Mouse (Mus musculus) MEL (cell line): ENCODE measurements around the gene Kctd17. TPM values are rescaled to one million over a fixed set of nuclear protein-coding genes. Genes with fewer than 3 reads are reported as not detected.

Experiments used
- DNase-seq: peaks from one replicate; pipeline ENCODE4 v3.0.0; 2011; ENCODE audit warnings: low read depth, low spot score
- H3K27ac ChIP-seq: 2 replicates; pipeline ENCODE4 v1.5.1; 2012; ENCODE audit warnings: low read depth, mild to moderate bottlenecking, control low read depth, low read length, moderate library complexity; ENCODE audit not compliant: control insufficient read depth
- H3K27me3 ChIP-seq, 2 experiments: fragments of 150-350 bp in 1 of 2; sonication (generic) in 1 of 2; 2 replicates each; pipeline ENCODE4 v1.6.1; 2012; ENCODE audit warnings: low read length in 2 of 2, mild to moderate bottlenecking in 2 of 2, improper control_type of control experiment in 1 of 2, moderate library complexity in 1 of 2; ENCODE audit not compliant: insufficient read depth in 2 of 2, control insufficient read depth in 1 of 2
- H3K36me3 ChIP-seq, 2 experiments: 2 replicates each; pipeline ENCODE4 v1.6.1; 2012 to 2014; ENCODE audit warnings: low read length in 2 of 2, improper control_type of control experiment in 1 of 2, inconsistent platforms in 1 of 2, mild to moderate bottlenecking in 1 of 2; ENCODE audit not compliant: insufficient read depth in 2 of 2, control insufficient read depth in 1 of 2
- H3K4me1 ChIP-seq, 2 experiments: fragments of 150-350 bp in 1 of 2; sonication (generic) in 1 of 2; 2 replicates each; pipeline ENCODE4 v1.6.1; 2012; ENCODE audit warnings: low read length in 2 of 2, improper control_type of control experiment in 1 of 2, mild to moderate bottlenecking in 1 of 2; ENCODE audit not compliant: insufficient read depth in 2 of 2, control insufficient read depth in 1 of 2
- H3K4me3 ChIP-seq, 2 experiments: fragments of 150-350 bp in 1 of 2; sonication (generic) in 1 of 2; 2 replicates each; pipeline ENCODE4 v1.5.1; 2012; ENCODE audit warnings: low read depth in 2 of 2, low read length in 2 of 2, mild to moderate bottlenecking in 2 of 2, moderate library complexity in 2 of 2, control low read depth in 1 of 2, improper control_type of control experiment in 1 of 2; ENCODE audit not compliant: control insufficient read depth in 1 of 2, insufficient read depth in 1 of 2
- H3K79me2 ChIP-seq: 2 replicates; pipeline ENCODE4 v1.6.1; 2012; ENCODE audit warnings: mild to moderate bottlenecking, low read length, moderate library complexity; ENCODE audit not compliant: control insufficient read depth, poor library complexity, insufficient read depth
- H3K9ac ChIP-seq: 2 replicates; pipeline ENCODE4 v1.6.1; 2012; ENCODE audit warnings: low read depth, mild to moderate bottlenecking, control low read depth, low read length, moderate library complexity; ENCODE audit not compliant: control insufficient read depth, poor library complexity, severe bottlenecking
- H3K9me3 ChIP-seq: fragments of 150-350 bp; sonication (generic); replicated peaks from 2 replicates; pipeline ENCODE4 v1.6.1; 2012; ENCODE audit warnings: mild to moderate bottlenecking, low read length, improper control_type of control experiment, moderate library complexity; ENCODE audit not compliant: insufficient read depth
- CHD1 ChIP-seq: IDR thresholded peaks from 2 replicates; pipeline ENCODE4 v1.6.1; 2012; ENCODE audit warnings: low read depth, mild to moderate bottlenecking, inconsistent platforms, low read length, improper control_type of control experiment
- ETS1 ChIP-seq: IDR thresholded peaks from 2 replicates; pipeline ENCODE4 v1.6.1; 2012; ENCODE audit warnings: low read depth, mild to moderate bottlenecking, inconsistent platforms, low read length, improper control_type of control experiment, moderate library complexity
- GABPA ChIP-seq: IDR thresholded peaks from 2 replicates; pipeline ENCODE4 v1.6.1; 2012; ENCODE audit warnings: low read depth, mild to moderate bottlenecking, inconsistent platforms, low read length, improper control_type of control experiment, moderate library complexity
- JUND ChIP-seq: IDR thresholded peaks from 2 replicates; pipeline ENCODE4 v1.6.1; 2011; ENCODE audit warnings: low read depth, mild to moderate bottlenecking, improper control_type of control experiment, low read length
- KAT2A ChIP-seq: conservative IDR thresholded peaks from 2 replicates; pipeline ENCODE4 v1.6.1; 2012; ENCODE audit warnings: low read depth, low read length, improper control_type of control experiment, inconsistent platforms
- MAX ChIP-seq: IDR thresholded peaks from 2 replicates; pipeline ENCODE4 v1.6.1; 2011; ENCODE audit warnings: low read length, improper control_type of control experiment
- MEF2A ChIP-seq: IDR thresholded peaks from 2 replicates; pipeline ENCODE4 v1.6.1; 2014; ENCODE audit warnings: low read depth, mild to moderate bottlenecking, inconsistent platforms, low read length, improper control_type of control experiment; ENCODE audit not compliant: poor library complexity, insufficient replicate concordance, severe bottlenecking; ENCODE audit errors: extremely low read depth
- NELFE ChIP-seq: IDR thresholded peaks from 2 replicates; pipeline ENCODE4 v1.6.1; 2011; ENCODE audit warnings: low read depth, low read length, improper control_type of control experiment
- RAD21 ChIP-seq: IDR thresholded peaks from 2 replicates; pipeline ENCODE4 v1.6.1; 2011; ENCODE audit warnings: mild to moderate bottlenecking, low read depth, low read length, improper control_type of control experiment
- SIN3A ChIP-seq: IDR thresholded peaks from 2 replicates; pipeline ENCODE4 v1.6.1; 2012; ENCODE audit warnings: low read length, improper control_type of control experiment, inconsistent platforms
- SMC3 ChIP-seq: IDR thresholded peaks from 2 replicates; pipeline ENCODE4 v1.6.1; 2011; ENCODE audit warnings: low read depth, low read length, improper control_type of control experiment
- UBTF ChIP-seq: IDR thresholded peaks from 2 replicates; pipeline ENCODE4 v1.6.1; 2012; ENCODE audit warnings: low read depth, mild to moderate bottlenecking, inconsistent platforms, low read length, improper control_type of control experiment, moderate library complexity, borderline replicate concordance; ENCODE audit not compliant: insufficient read depth
- ZC3H11A ChIP-seq: IDR thresholded peaks from 2 replicates; pipeline ENCODE4 v1.6.1; 2012; ENCODE audit warnings: low read depth, mild to moderate bottlenecking, inconsistent platforms, low read length, improper control_type of control experiment
- polyA plus RNA-seq, 2 experiments: library from polyadenylated mRNA; stranded (reverse) in 1 of 2; unstranded in 1 of 2; fragments of >175 nt in 1 of 2; fragments of >200 nt in 1 of 2; gene quantifications; 2 replicates each; pipeline versions ENCODE4 v1.2.1 to v1.2.4; 2012; ENCODE audit warnings: low replicate concordance in 2 of 2, low read depth in 1 of 2; ENCODE audit not compliant: insufficient read length in 2 of 2, insufficient read depth in 1 of 2, missing spikeins in 1 of 2
- total RNA-seq: library from RNA; depleted of rRNA; stranded (reverse); fragments of 300-350 nt; gene quantifications from 2 replicates; pipeline ENCODE4 v1.2.3, GENCODE M21; 2012

Gene Kctd17
- total and polyA plus RNA-seq, 3 experiments: not detected

GRCm38 (mm10) chr15:78449694-78450418 lies 21.5 kb downstream of the Kctd17 start:
- no peaks in the 10 kb centered on the region; the same call in 1 of the 2 replicates for H3K79me2 ChIP-seq
- H3K27me3 ChIP-seq: no peaks in the 10 kb centered on the region
- H3K4me3 ChIP-seq: no peak overlapping the region
- peaks cover 0 to 6% of the 10 kb centered on the region in 2 experiments; a peak in 2 of 4 replicates for H3K36me3 ChIP-seq
- DNase-seq: peak; percentile 80
- peaks cover 3 to 19% of the 10 kb centered on the region in 2 experiments; a peak in 2 of 4 replicates for H3K4me1 ChIP-seq
- H3K27ac ChIP-seq: peak overlapping the region; percentile 59
- TF ChIP-seq MAX: peak; percentile 45; the same call in 1 of the 2 replicates
- TF ChIP-seq ZC3H11A: no peak
- peak; percentile 62 for TF ChIP-seq ETS1
- TF ChIP-seq JUND: 0 out of 2 replicates have a peak, but pooled peaks have one; percentile 38
- 0 out of 2 replicates have a peak, but pooled peaks have one; percentile 17 for TF ChIP-seq NELFE
- peak overlapping the region; percentile 29; the same call in 1 of the 2 replicates for H3K9ac ChIP-seq
- no peaks in the 10 kb centered on the region for H3K9me3 ChIP-seq

GRCm38 (mm10) chr15:78450419-78450768 lies 22.0 kb downstream of the Kctd17 start:
- Histone ChIP-seq H3K9ac (peak overlapping the region; percentile 24; the same call in 1 of the 2 replicates), H3K4me3 (no peak overlapping the region), H3K27me3 (no peaks in the 10 kb centered on the region), H3K9me3 (no peaks in the 10 kb centered on the region), H3K4me1 (peaks cover 3 to 24% of the 10 kb centered on the region in 2 experiments; a peak in 2 of 4 replicates), H3K27ac (peak overlapping the region; percentile 59), H3K79me2 (no peaks in the 10 kb centered on the region; the same call in 1 of the 2 replicates), H3K36me3 (peaks cover 0 to 6% of the 10 kb centered on the region in 2 experiments; a peak in 2 of 4 replicates)
- peak; percentile 53 for DNase-seq
- TF ChIP-seq SMC3 (no peak), GABPA (0 out of 2 replicates have a peak, but pooled peaks have one; percentile 27)

- Histone ChIP-seq H3K9me3 (no peaks in the 10 kb centered on the region), H3K9ac (no peak overlapping the region), H3K36me3 (peaks cover 0 to 6% of the 10 kb centered on the region in 2 experiments; a peak in 2 of 4 replicates), H3K27ac (no peak overlapping the region), H3K79me2 (no peaks in the 10 kb centered on the region; the same call in 1 of the 2 replicates), H3K27me3 (no peaks in the 10 kb centered on the region), H3K4me3 (no peak overlapping the region), H3K4me1 (peaks cover 3 to 24% of the 10 kb centered on the region in 2 experiments; a peak in 2 of 4 replicates)
- DNase-seq: peak; percentile 33
- TF ChIP-seq RAD21 (no peak), UBTF (no peak), CHD1 (no peak), KAT2A (no peak), MEF2A (no peak), SIN3A (no peak)
These were observed 22.8 kb downstream of the Kctd17 start for GRCm38 (mm10) chr15:78451201-78451600.
